Mouse (Mus musculus): Measurements from ENCODE around the gene Gm5771. TPM values are rescaled to one million over a fixed set of nuclear protein-coding genes. Genes with fewer than 3 reads are reported as not detected.
"Not testable (repeated sequence)": the region's sequence is repeated elsewhere in the genome, so short reads cannot be mapped to it uniquely, and the experiment has no call there.

Gm5771 gene
- polyA plus RNA-seq (2015; fragmentation: Nextera tagmentation; extraction: Ambion mirVana) = not detected in 2 replicates

- H3K4me2 ChIP-seq; H3K27me3 ChIP-seq; H3K9me3 ChIP-seq (replicated peaks); H3K27ac ChIP-seq; H3K9ac ChIP-seq; H3K4me1 ChIP-seq; H3K36me3 ChIP-seq (ENCODE audit: poor library complexity, severe bottlenecking); ATAC-seq; H3K4me3 ChIP-seq: not testable (repeated sequence)
Observed at GRCm38 (mm10) chr6:41392056-41392455, at the start of gene Gm5771. Gene Gm5771, plus strand, starts transcription at chr6:41392356.

DNA sequence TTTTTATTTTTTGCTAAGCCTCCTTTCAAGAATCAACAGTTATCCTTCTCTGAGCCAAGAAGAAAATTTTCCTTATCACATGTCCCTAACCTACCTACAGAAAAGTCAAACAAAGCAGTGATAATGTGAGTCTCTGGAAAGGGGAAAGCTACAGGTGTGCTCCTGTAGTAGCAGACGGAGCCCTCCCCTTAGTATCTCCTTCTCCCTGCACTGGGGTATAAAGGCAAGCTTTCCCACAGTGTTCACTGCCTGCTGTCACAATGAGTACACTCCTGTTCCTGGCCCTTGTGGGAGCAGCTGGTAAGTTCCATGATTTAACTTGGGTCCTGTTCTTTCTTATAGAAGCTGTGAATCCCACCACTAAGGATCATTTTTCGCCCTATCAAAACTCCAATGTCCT is 38.2 kb upstream of the Gm5771 start, which contains the start of gene Try10:
TSS of gene Try10 (plus strand) at position 174 of the 400 bp plus-strand sequence.
- H3K4me3 ChIP-seq = no peak within 1 kb of the TSS
- no peaks in the 10 kb centered on the region for H3K9me3 ChIP-seq (replicated peaks)
- no peak within 1 kb of the TSS for H3K9ac ChIP-seq
- 84% methylated on average over 2 of the region's 2 CpGs for WGBS
- H3K36me3 ChIP-seq (ENCODE audit: poor library complexity, severe bottlenecking) = no peaks in the 10 kb centered on the region
- H3K27ac ChIP-seq = no peak within 1 kb of the TSS
- H3K4me2 ChIP-seq = no peak within 1 kb of the TSS
- ATAC-seq = no peak
- H3K27me3 ChIP-seq = no peaks in the 10 kb centered on the region
- H3K4me1 ChIP-seq = no peaks in the 10 kb centered on the region

GRCm38 (mm10) chr6:41373772-41374171 is 18.4 kb upstream of the Gm5771 start:
- not testable (repeated sequence) for H3K4me1 ChIP-seq; H3K9ac ChIP-seq; ATAC-seq; H3K4me2 ChIP-seq; H3K4me3 ChIP-seq; H3K36me3 ChIP-seq (ENCODE audit: poor library complexity, severe bottlenecking); H3K27me3 ChIP-seq; H3K27ac ChIP-seq; H3K9me3 ChIP-seq (replicated peaks)
- 86% methylated on average over 2 of the region's 2 CpGs for WGBS

DNA sequence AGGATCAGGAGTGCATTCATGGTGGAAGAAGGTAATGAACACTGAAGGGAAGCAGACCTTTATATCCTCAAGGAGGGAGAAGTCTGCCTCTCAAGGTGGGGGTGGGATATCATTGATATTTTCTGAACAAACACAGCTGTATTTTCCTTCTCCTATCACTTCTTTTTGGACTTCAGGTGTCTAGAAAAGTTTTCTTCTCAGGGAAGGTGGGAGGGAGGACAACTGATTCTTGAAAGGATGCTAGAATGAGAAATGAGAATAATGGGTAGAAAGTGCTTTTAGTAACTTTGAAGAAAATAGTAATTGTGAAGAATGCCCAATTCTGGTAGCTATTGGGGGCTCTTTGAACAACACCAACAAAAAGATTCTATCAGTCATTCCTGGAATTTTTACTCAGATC is 14.6 kb upstream of the Gm5771 start, which contains the start of gene Prss3:
TSS of gene Prss3 (minus strand) at position 101 of the 400 bp plus-strand sequence.
- H3K4me2 ChIP-seq; H3K9ac ChIP-seq; H3K36me3 ChIP-seq (ENCODE audit: poor library complexity, severe bottlenecking); H3K27me3 ChIP-seq; H3K27ac ChIP-seq; H3K4me3 ChIP-seq; ATAC-seq; H3K9me3 ChIP-seq (replicated peaks); H3K4me1 ChIP-seq: not testable (repeated sequence)

- no peak overlapping the region for H3K4me3 ChIP-seq
- H3K27ac ChIP-seq = no peak overlapping the region
- no peak overlapping the region for H3K9ac ChIP-seq
- WGBS = 76% methylated on average over 2 of the region's 2 CpGs
- H3K4me1 ChIP-seq = no peaks in the 10 kb centered on the region
- H3K36me3 ChIP-seq (ENCODE audit: poor library complexity, severe bottlenecking) = no peaks in the 10 kb centered on the region
- no peak for ATAC-seq
- no peak overlapping the region for H3K4me2 ChIP-seq
- H3K9me3 ChIP-seq (replicated peaks) = no peaks in the 10 kb centered on the region
- no peaks in the 10 kb centered on the region for H3K27me3 ChIP-seq
Observed at GRCm38 (mm10) chr6:41386781-41387180, 5.4 kb upstream of the Gm5771 start.

- not testable (repeated sequence) for H3K4me3 ChIP-seq; H3K27ac ChIP-seq; H3K9me3 ChIP-seq (replicated peaks); H3K4me1 ChIP-seq; H3K4me2 ChIP-seq; H3K9ac ChIP-seq; H3K27me3 ChIP-seq; ATAC-seq; H3K36me3 ChIP-seq (ENCODE audit: poor library complexity, severe bottlenecking)
- 80% methylated on average over 1 of the region's 1 CpGs for WGBS
Observed at GRCm38 (mm10) chr6:41391640-41392039, 516 bp upstream of the Gm5771 start.

DNA sequence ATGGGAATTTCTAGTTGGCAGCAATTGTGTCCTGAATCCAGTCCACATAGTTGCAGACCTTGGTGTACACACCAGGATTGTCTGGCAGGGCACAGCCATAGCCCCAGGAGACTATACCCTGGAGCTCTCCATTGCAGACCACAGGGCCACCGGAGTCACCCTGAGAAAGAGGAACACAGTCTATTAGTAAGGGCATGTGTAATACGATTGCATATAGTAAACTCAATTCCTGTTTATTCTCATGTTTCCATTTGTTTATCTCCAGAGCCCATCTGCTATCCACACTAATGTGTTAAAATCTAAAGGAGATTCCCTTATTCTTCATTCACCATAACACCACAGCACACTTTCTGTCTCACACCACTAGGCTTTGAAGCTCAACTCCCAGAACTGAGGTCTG is 50.1 kb downstream of the Gm5771 start:
- H3K4me1 ChIP-seq; H3K9me3 ChIP-seq (replicated peaks); H3K4me2 ChIP-seq; H3K9ac ChIP-seq; ATAC-seq; H3K36me3 ChIP-seq (ENCODE audit: poor library complexity, severe bottlenecking); H3K27ac ChIP-seq; H3K4me3 ChIP-seq; H3K27me3 ChIP-seq: not testable (repeated sequence)
- 90% methylated on average over 2 of the region's 2 CpGs for WGBS

DNA sequence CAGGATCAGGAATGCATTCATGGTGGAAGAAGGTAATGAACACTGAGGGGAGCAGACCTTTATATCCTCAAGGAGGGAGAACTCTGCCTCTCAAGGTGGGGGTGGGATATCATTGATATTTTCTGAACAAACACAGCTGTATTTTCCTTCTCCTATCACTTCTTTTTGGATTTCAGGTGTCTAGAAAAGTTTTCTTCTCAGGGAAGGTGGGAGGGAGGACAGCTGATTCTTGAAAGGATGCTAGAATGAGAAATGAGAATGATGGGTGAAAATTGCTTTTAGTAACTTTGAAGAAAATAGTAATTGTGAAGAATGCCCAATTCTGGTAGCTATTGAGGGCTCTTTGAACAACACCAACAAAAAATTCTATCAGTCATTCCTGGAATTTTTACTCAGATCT is 53.9 kb downstream of the Gm5771 start, which contains the start of gene Gm10334:
TSS of gene Gm10334 (minus strand) at position 101 of the 400 bp plus-strand sequence.
- H3K4me3 ChIP-seq; H3K9me3 ChIP-seq (replicated peaks); H3K27me3 ChIP-seq; H3K36me3 ChIP-seq (ENCODE audit: poor library complexity, severe bottlenecking); ATAC-seq; H3K4me2 ChIP-seq; H3K9ac ChIP-seq; H3K4me1 ChIP-seq; H3K27ac ChIP-seq: not testable (repeated sequence)

Other genes with a start within 250 kb of the Gm5771 start
- gene Try4, start 90.1 kb upstream of the Gm5771 start, polyA plus RNA-seq (2015; fragmentation: Nextera tagmentation; extraction: Ambion mirVana) = not detected in 2 replicates
- not detected in 2 replicates for gene Try5, start 75.5 kb upstream of the Gm5771 start, polyA plus RNA-seq (2015; fragmentation: Nextera tagmentation; extraction: Ambion mirVana)
- gene Try10, start 38.3 kb upstream of the Gm5771 start, polyA plus RNA-seq (2015; fragmentation: Nextera tagmentation; extraction: Ambion mirVana) = not detected in 2 replicates
- not detected in 2 replicates for gene Prss3, start 14.7 kb upstream of the Gm5771 start, polyA plus RNA-seq (2015; fragmentation: Nextera tagmentation; extraction: Ambion mirVana)
- gene Gm10334, start 53.8 kb downstream of the Gm5771 start, polyA plus RNA-seq (2015; fragmentation: Nextera tagmentation; extraction: Ambion mirVana) = not detected in 2 replicates
- gene Prss1, start 66.6 kb downstream of the Gm5771 start, polyA plus RNA-seq (2015; fragmentation: Nextera tagmentation; extraction: Ambion mirVana) = 0.34 TPM in 1 of 2 replicates, not detected in the other
- gene Prss2, start 129.4 kb downstream of the Gm5771 start, polyA plus RNA-seq (2015; fragmentation: Nextera tagmentation; extraction: Ambion mirVana) = not detected in 2 replicates
- gene Ephb6, start 213.1 kb downstream of the Gm5771 start, polyA plus RNA-seq (2015; fragmentation: Nextera tagmentation; extraction: Ambion mirVana) = 19.2 TPM in 2 replicates
- 0.25 and 0.46 TPM in 2 replicates for gene Trpv6, start 244.0 kb downstream of the Gm5771 start, polyA plus RNA-seq (2015; fragmentation: Nextera tagmentation; extraction: Ambion mirVana)

Data from forebrain, embryonic 13.5 days (tissue).